Comparison of ENCODE assay signal across 24 mouse cellular contexts in the genomic region with DNA sequence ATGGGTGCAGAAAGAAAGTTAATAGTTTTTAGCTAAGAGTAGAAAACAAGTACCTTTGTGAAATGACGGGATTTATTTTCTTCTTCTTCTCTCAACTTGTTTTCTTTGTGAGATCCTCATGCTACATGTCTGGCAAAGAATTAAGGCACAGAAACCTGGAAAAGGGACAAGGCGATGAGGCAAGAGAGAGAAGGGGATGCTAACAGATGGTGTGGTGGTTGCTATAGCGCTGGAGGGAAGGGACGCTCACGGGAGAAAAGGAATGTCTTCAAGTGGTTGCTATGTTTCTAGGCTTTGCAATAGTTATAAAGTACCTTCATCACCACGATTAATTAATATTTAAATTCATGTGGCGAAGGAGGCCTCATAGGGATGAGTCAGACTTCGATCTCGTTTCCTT.
A peak's percentile ranks its signal among the peaks of the same experiment; 100 is the strongest.
DNase-seq lines count a peak whose midpoint lies in the region; ATAC-seq and TF ChIP-seq lines count a peak whose summit lies in the region.
"Had no signal": no experiment of that assay in that cellular context is flagged by ENCODE, and none has a peak within 500 bp of the region (broad histone marks: within the 10 kb centered on the region; RNA-seq: fewer than 3 reads in every experiment).

No protein-coding gene starts in this region.

- 72% methylated on average over 9 of the region's 9 CpGs for WGBS in forebrain, embryonic 14.5 days
- WGBS in forebrain, embryonic 10.5 days, result 89% methylated on average over 9 of the region's 9 CpGs

- H3K9ac ChIP-seq in forebrain, embryonic 14.5 days (ENCODE audit: low read length), result no peak overlapping the region
- H3K9ac ChIP-seq: embryonic facial prominence, embryonic 13.5 days; heart, embryonic 13.5 days; hindbrain, embryonic 14.5 days; liver, embryonic 12.5 days; liver, postnatal 0 days; midbrain, embryonic 12.5 days; neural tube, embryonic 12.5 days had no signal

- peak; percentile 24 for DNase-seq in forebrain, embryonic 14.5 days (ENCODE audit: low spot score)
- no peak for DNase-seq in forebrain, embryonic 10.5 days (ENCODE audit: extremely low spot score, low spot score)
- DNase-seq in layer of hippocampus, adult 2 months (ENCODE audit: low spot score in 2 of 2), result peak; percentile 6 to 9
- no peak for DNase-seq in layer of hippocampus, adult 11-12 months (ENCODE audit: low spot score)
- DNase-seq in right cerebral cortex, postnatal 10 days (ENCODE audit: low spot score in 2 of 2), result peak; percentile 36 to 50
- DNase-seq in right cerebral cortex, postnatal 4 days, result no peak
- no peak for DNase-seq in thymus, postnatal 4 days
- DNase-seq: adrenal gland, postnatal 10 days; cerebellum, adult 8-10 months; gastrocnemius, postnatal 10 days; heart, postnatal 10 days; kidney, adult 9 months; kidney, postnatal 10 days; liver, postnatal 0 days; lung, postnatal 36 days had no signal

- H3K4me1 ChIP-seq in forebrain, embryonic 14.5 days (ENCODE audit: control insufficient read depth, insufficient read depth, low read length), result no peaks in the 10 kb centered on the region
- H3K4me1 ChIP-seq in forebrain, embryonic 10.5 days, result no peaks in the 10 kb centered on the region
- H3K4me1 ChIP-seq: embryonic facial prominence, embryonic 13.5 days; heart, embryonic 13.5 days; liver, embryonic 12.5 days; midbrain, embryonic 12.5 days; neural tube, embryonic 12.5 days had no signal

- no peaks in the 10 kb centered on the region for H3K27me3 ChIP-seq in forebrain, embryonic 14.5 days (replicated peaks; ENCODE audit: control insufficient read depth, insufficient read depth, low read length)
- H3K27me3 ChIP-seq in forebrain, embryonic 10.5 days (ENCODE audit: poor library complexity, severe bottlenecking), result no peaks in the 10 kb centered on the region
- H3K27me3 ChIP-seq: embryonic facial prominence, embryonic 13.5 days; heart, embryonic 13.5 days; liver, embryonic 12.5 days; midbrain, embryonic 12.5 days; neural tube, embryonic 12.5 days; Patski had no signal

- no peak for TF ChIP-seq CTCF in layer of hippocampus, adult 2 months (conservative IDR thresholded peaks at IDR 0.05)

- H3K4me2 ChIP-seq in forebrain, embryonic 14.5 days (ENCODE audit: low read length), result no peak overlapping the region
- H3K4me2 ChIP-seq: embryonic facial prominence, embryonic 13.5 days; heart, embryonic 13.5 days; hindbrain, embryonic 14.5 days; liver, embryonic 12.5 days; midbrain, embryonic 12.5 days; neural tube, embryonic 12.5 days had no signal

- H3K9me3 ChIP-seq in forebrain, embryonic 14.5 days (replicated peaks; ENCODE audit: control insufficient read depth, low read length), result no peaks in the 10 kb centered on the region
- no peaks in the 10 kb centered on the region for H3K9me3 ChIP-seq in forebrain, embryonic 10.5 days
- H3K9me3 ChIP-seq: embryonic facial prominence, embryonic 13.5 days; heart, embryonic 13.5 days; liver, embryonic 12.5 days; midbrain, embryonic 12.5 days; neural tube, embryonic 12.5 days had no signal

- H3K4me3 ChIP-seq in forebrain, embryonic 14.5 days (ENCODE audit: low read depth, low read length), result no peak overlapping the region
- no peak overlapping the region for H3K4me3 ChIP-seq in forebrain, embryonic 10.5 days
- H3K4me3 ChIP-seq in layer of hippocampus, adult 2 months, result no peak overlapping the region
- H3K4me3 ChIP-seq: embryonic facial prominence, embryonic 13.5 days; heart, embryonic 13.5 days; liver, embryonic 12.5 days; midbrain, embryonic 12.5 days; myocyte; neural tube, embryonic 12.5 days had no signal

- no peaks in the 10 kb centered on the region for H3K36me3 ChIP-seq in forebrain, embryonic 14.5 days (ENCODE audit: control insufficient read depth, insufficient read depth, low read length)
- no peaks in the 10 kb centered on the region for H3K36me3 ChIP-seq in forebrain, embryonic 10.5 days (replicated peaks)
- H3K36me3 ChIP-seq: embryonic facial prominence, embryonic 13.5 days; heart, embryonic 13.5 days; liver, embryonic 12.5 days; midbrain, embryonic 12.5 days; neural tube, embryonic 12.5 days had no signal

- H3K27ac ChIP-seq in forebrain, embryonic 14.5 days (ENCODE audit: low read depth, low read length), result no peak overlapping the region
- H3K27ac ChIP-seq in forebrain, embryonic 10.5 days, result no peak overlapping the region
- H3K27ac ChIP-seq in layer of hippocampus, adult 2 months, result no peak overlapping the region
- H3K27ac ChIP-seq: embryonic facial prominence, embryonic 13.5 days; heart, embryonic 13.5 days; hindbrain, embryonic 14.5 days; liver, embryonic 12.5 days; midbrain, embryonic 12.5 days; neural tube, embryonic 12.5 days had no signal

- no peak for ATAC-seq in forebrain, embryonic 14.5 days
- ATAC-seq: intestine, postnatal 0 days; liver, embryonic 12.5 days; liver, postnatal 0 days; Patski had no signal

Comparison
In these comparisons a context has a peak if more than half of its experiments do, and no peak if none do; other contexts are left out.
1. DNase-seq: peak in forebrain, embryonic 14.5 days (single experiment), layer of hippocampus, adult 2 months (2 of 2) and right cerebral cortex, postnatal 10 days (2 of 2); none in forebrain, embryonic 10.5 days (single experiment), layer of hippocampus, adult 11-12 months (single experiment), right cerebral cortex, postnatal 4 days (single experiment) and thymus, postnatal 4 days (single experiment).